14 mouse cellular contexts compared by ENCODE assay signal in the genomic region with DNA sequence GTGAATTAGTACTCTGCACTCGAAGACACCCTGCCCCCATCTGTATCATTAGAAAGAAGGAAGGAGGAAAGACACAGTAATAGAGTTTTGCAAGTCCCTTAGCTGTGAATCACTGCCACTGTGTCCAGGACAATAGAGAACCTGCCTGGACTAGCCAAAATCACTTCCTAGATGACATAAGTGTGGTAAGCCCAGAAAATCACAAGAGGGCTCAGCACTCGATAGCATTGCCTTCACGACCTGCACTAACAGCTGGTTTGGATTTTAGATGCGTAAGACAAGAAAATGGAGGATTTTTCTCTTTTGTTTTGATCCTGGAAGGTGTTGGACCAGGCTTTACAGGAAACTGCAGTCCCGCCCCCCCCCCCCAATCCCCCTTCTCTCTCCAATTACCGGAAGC. TPM values are rescaled to one million over a fixed set of nuclear protein-coding genes. Genes with fewer than 3 reads are reported as not detected.
A peak's percentile ranks its signal among the peaks of the same experiment; 100 is the strongest.
DNase-seq lines count a peak whose midpoint lies in the region; ATAC-seq and TF ChIP-seq lines count a peak whose summit lies in the region.
"Had no signal": no experiment of that assay in that cellular context is flagged by ENCODE, and none has a peak within 500 bp of the region (broad histone marks: within the 10 kb centered on the region; RNA-seq: fewer than 3 reads in every experiment).

No protein-coding gene starts in this region.

- peaks cover 9% of the 10 kb centered on the region; the same call in 1 of the 2 replicates for H3K27me3 ChIP-seq in hindbrain, embryonic 10.5 days (ENCODE audit: insufficient read depth, poor library complexity, severe bottlenecking)
- H3K27me3 ChIP-seq in hindbrain, embryonic 14.5 days (ENCODE audit: control insufficient read depth, insufficient read depth, low read length) = no peaks in the 10 kb centered on the region
- no peaks in the 10 kb centered on the region for H3K27me3 ChIP-seq in lung, postnatal 0 days (replicated peaks; ENCODE audit: insufficient read depth, low read length)
- no peaks in the 10 kb centered on the region; the same call in 1 of the 2 replicates for H3K27me3 ChIP-seq in embryonic facial prominence, embryonic 14.5 days (replicated peaks; ENCODE audit: control insufficient read depth, insufficient read depth, low read length)
- peaks cover 4% of the 10 kb centered on the region; the same call in 1 of the 2 replicates for H3K27me3 ChIP-seq in hindbrain, embryonic 13.5 days
- H3K27me3 ChIP-seq: CH12.LX; hindbrain, embryonic 15.5 days had no signal

- no peaks in the 10 kb centered on the region for H3K36me3 ChIP-seq in hindbrain, embryonic 10.5 days
- no peaks in the 10 kb centered on the region for H3K36me3 ChIP-seq in hindbrain, embryonic 14.5 days (replicated peaks; ENCODE audit: control insufficient read depth, insufficient read depth)
- H3K36me3 ChIP-seq in lung, postnatal 0 days (ENCODE audit: insufficient read depth, low read length) = no peaks in the 10 kb centered on the region
- H3K36me3 ChIP-seq in embryonic facial prominence, embryonic 14.5 days (ENCODE audit: control insufficient read depth, insufficient read depth, low read length) = no peaks in the 10 kb centered on the region
- no peaks in the 10 kb centered on the region for H3K36me3 ChIP-seq in hindbrain, embryonic 13.5 days
- H3K36me3 ChIP-seq: forebrain, embryonic 10.5 days; hindbrain, embryonic 15.5 days had no signal

- peaks cover 1% of the 10 kb centered on the region; the same call in 1 of the 2 replicates for H3K4me1 ChIP-seq in hindbrain, embryonic 10.5 days (replicated peaks)
- no peaks in the 10 kb centered on the region for H3K4me1 ChIP-seq in hindbrain, embryonic 14.5 days (replicated peaks; ENCODE audit: control insufficient read depth, insufficient read depth, low read length)
- H3K4me1 ChIP-seq in lung, postnatal 0 days (ENCODE audit: insufficient read depth, low read depth, low read length) = no peaks in the 10 kb centered on the region
- no peaks in the 10 kb centered on the region for H3K4me1 ChIP-seq in embryonic facial prominence, embryonic 14.5 days (ENCODE audit: control insufficient read depth, insufficient read depth, low read length)
- H3K4me1 ChIP-seq in hindbrain, embryonic 13.5 days (replicated peaks) = no peaks in the 10 kb centered on the region
- H3K4me1 ChIP-seq: hindbrain, embryonic 15.5 days had no signal

- 0 out of 2 replicates have a peak, but pooled peaks have one; percentile 10 for TF ChIP-seq CTCF in lung, postnatal 0 days (IDR thresholded peaks at IDR 0.05)

- H3K27ac ChIP-seq in hindbrain, embryonic 10.5 days = 0 out of 2 replicates have a peak overlapping the region, but pooled peaks have one; percentile 8
- H3K27ac ChIP-seq in hindbrain, embryonic 14.5 days = no peak overlapping the region
- no peak overlapping the region for H3K27ac ChIP-seq in lung, postnatal 0 days (ENCODE audit: low read length)
- peak overlapping the region; percentile 61; the same call in 1 of the 2 replicates for H3K27ac ChIP-seq in embryonic facial prominence, embryonic 14.5 days (replicated peaks; ENCODE audit: low read depth, low read length)
- H3K27ac ChIP-seq in hindbrain, embryonic 13.5 days = no peak overlapping the region
- H3K27ac ChIP-seq: hindbrain, embryonic 15.5 days; liver, embryonic 14.5 days; macrophage had no signal

- ATAC-seq in hindbrain, embryonic 14.5 days (ENCODE audit: low FRiP score) = no peak
- ATAC-seq in lung, postnatal 0 days = peak; percentile 32; the same call in 1 of the 2 replicates
- ATAC-seq in embryonic facial prominence, embryonic 14.5 days (ENCODE audit: low read depth) = no peak
- peak; percentile 72 for ATAC-seq in megakaryocyte progenitor cell, adult 5-6 weeks (replicated peaks; ENCODE audit: poor library complexity)
- ATAC-seq in hindbrain, embryonic 13.5 days (ENCODE audit: low FRiP score) = no peak

- H3K9ac ChIP-seq in hindbrain, embryonic 14.5 days = no peak overlapping the region
- H3K9ac ChIP-seq in lung, postnatal 0 days (replicated peaks; ENCODE audit: low read depth) = no peak overlapping the region
- no peak overlapping the region for H3K9ac ChIP-seq in embryonic facial prominence, embryonic 14.5 days (ENCODE audit: low read depth, low read length)
- H3K9ac ChIP-seq in hindbrain, embryonic 13.5 days = no peak overlapping the region
- H3K9ac ChIP-seq: hindbrain, embryonic 15.5 days; liver, embryonic 14.5 days had no signal

- WGBS in hindbrain, embryonic 10.5 days = 59% methylated on average over 6 of the region's 6 CpGs
- WGBS in hindbrain, embryonic 14.5 days = 66% methylated on average over 6 of the region's 6 CpGs
- WGBS in lung, postnatal 0 days = 32% methylated on average over 6 of the region's 6 CpGs
- 32% methylated on average over 6 of the region's 6 CpGs for WGBS in embryonic facial prominence, embryonic 14.5 days
- 76% methylated on average over 6 of the region's 6 CpGs for WGBS in hindbrain, embryonic 13.5 days

- no peak for TF ChIP-seq EP300 in lung, postnatal 0 days (IDR thresholded peaks at IDR 0.05)

- no peak overlapping the region for H3K4me2 ChIP-seq in hindbrain, embryonic 14.5 days (replicated peaks)
- no peak overlapping the region for H3K4me2 ChIP-seq in lung, postnatal 0 days (replicated peaks; ENCODE audit: low read depth, low read length)
- peak overlapping the region; percentile 24; the same call in 1 of the 2 replicates for H3K4me2 ChIP-seq in embryonic facial prominence, embryonic 14.5 days (ENCODE audit: low read depth, low read length)
- H3K4me2 ChIP-seq in hindbrain, embryonic 13.5 days = no peak overlapping the region
- H3K4me2 ChIP-seq: hindbrain, embryonic 15.5 days had no signal

- no peak for DNase-seq in hindbrain, embryonic 10.5 days (ENCODE audit: low spot score)
- DNase-seq in hindbrain, embryonic 14.5 days (ENCODE audit: low spot score) = no peak
- peak; percentile 38 for DNase-seq in lung, postnatal 0 days (ENCODE audit: low spot score)
- DNase-seq in lung, postnatal 10 days = no peak
- no peak for DNase-seq in embryonic facial prominence, embryonic 14.5 days (ENCODE audit: low spot score)
- DNase-seq: adrenal gland, postnatal 25 days; right cerebral cortex, adult 18-20 months had no signal

- no peaks in the 10 kb centered on the region for H3K9me3 ChIP-seq in hindbrain, embryonic 10.5 days
- H3K9me3 ChIP-seq in hindbrain, embryonic 14.5 days (ENCODE audit: control insufficient read depth, low read length) = 0 out of 2 replicates have a peak, but pooled peaks cover 5% of the 10 kb centered on the region
- no peaks in the 10 kb centered on the region for H3K9me3 ChIP-seq in lung, postnatal 0 days (ENCODE audit: low read length)
- H3K9me3 ChIP-seq in embryonic facial prominence, embryonic 14.5 days (ENCODE audit: control insufficient read depth, low read length) = peaks cover 8% of the 10 kb centered on the region; the same call in 1 of the 2 replicates
- peaks cover 5% of the 10 kb centered on the region; the same call in 1 of the 2 replicates for H3K9me3 ChIP-seq in hindbrain, embryonic 13.5 days
- H3K9me3 ChIP-seq: forebrain, embryonic 10.5 days had no signal

- no peak overlapping the region for H3K4me3 ChIP-seq in hindbrain, embryonic 10.5 days
- no peak overlapping the region for H3K4me3 ChIP-seq in hindbrain, embryonic 14.5 days (replicated peaks; ENCODE audit: low read length)
- no peak overlapping the region for H3K4me3 ChIP-seq in lung, postnatal 0 days (ENCODE audit: low read depth, low read length)
- H3K4me3 ChIP-seq in embryonic facial prominence, embryonic 14.5 days (ENCODE audit: low read depth, low read length) = no peak overlapping the region
- no peak overlapping the region for H3K4me3 ChIP-seq in hindbrain, embryonic 13.5 days
- H3K4me3 ChIP-seq: forebrain, embryonic 10.5 days; hindbrain, embryonic 15.5 days had no signal

RNA-seq across cellular contexts. Expression of a gene that starts 6.0 kb away (rescaled TPM):
- 14.8 and 15.7 TPM in 2 replicates for polyA plus RNA-seq in hindbrain, embryonic 10.5 days (2016; fragmentation: Nextera tagmentation; extraction: Ambion mirVana)
- polyA plus RNA-seq in hindbrain, embryonic 14.5 days (2014; fragmentation: Nextera tagmentation; extraction: Ambion mirVana) = 7.9 and 11.3 TPM in 2 replicates
- 56.0 and 61.5 TPM in 2 replicates for polyA plus RNA-seq in lung, postnatal 0 days (2015; fragmentation: Nextera tagmentation; extraction: Ambion mirVana)
- 34.4 and 39.4 TPM in 2 replicates for polyA plus RNA-seq in embryonic facial prominence, embryonic 14.5 days (2014; fragmentation: Nextera tagmentation; extraction: Ambion mirVana)
- total RNA-seq in megakaryocyte progenitor cell, adult 5-6 weeks (2015) = 27.0 and 28.4 TPM in 2 replicates
- total RNA-seq in megakaryocyte progenitor cell, adult 5-6 weeks (2017) = 15.9 and 17.6 TPM in 2 replicates
- 10.4 and 13.0 TPM in 2 replicates for polyA plus RNA-seq in hindbrain, embryonic 13.5 days (2015; fragmentation: Nextera tagmentation; extraction: Ambion mirVana)

Comparison
In these comparisons a context has a peak if more than half of its experiments do, and no peak if none do; other contexts are left out.
1. H3K27ac ChIP-seq: peak in hindbrain, embryonic 10.5 days (single experiment) and embryonic facial prominence, embryonic 14.5 days (single experiment); none in hindbrain, embryonic 14.5 days (single experiment), lung, postnatal 0 days (single experiment) and hindbrain, embryonic 13.5 days (single experiment).
2. ATAC-seq: peak in lung, postnatal 0 days (single experiment) and megakaryocyte progenitor cell, adult 5-6 weeks (single experiment); none in hindbrain, embryonic 14.5 days (single experiment), embryonic facial prominence, embryonic 14.5 days (single experiment) and hindbrain, embryonic 13.5 days (single experiment).